Mouse (Mus musculus) lung, postnatal 0 days (tissue): ENCODE data around the gene Stt3a.

Source experiments
- CTCF ChIP-seq: IDR thresholded peaks from 2 replicates; pipeline ENCODE4 v1.5.1; 2016; ENCODE audit warnings: antibody characterized with exemption, mild to moderate bottlenecking
- EP300 ChIP-seq: IDR thresholded peaks from 2 replicates; pipeline ENCODE4 v1.6.1; 2016; ENCODE audit warnings: antibody characterized with exemption, mild to moderate bottlenecking, control low read depth

- TF ChIP-seq CTCF (no peak), EP300 (no peak)
These were observed 24.7 kb upstream of the Stt3a start for GRCm38 (mm10) chr9:36792191-36792590.
